Mouse (Mus musculus) midbrain, embryonic 12.5 days (tissue): ENCODE data around the gene Gipr. TPM values are rescaled to one million over a fixed set of nuclear protein-coding genes. Genes with fewer than 3 reads are reported as not detected.
A peak's percentile ranks its signal among the peaks of the same experiment; 100 is the strongest.

Source experiments
- ATAC-seq: fragments of 200-750 bp; cut with Nextera tagmentation; 2 replicates; pipeline ENCODE4 v1.8.0; 2017; ENCODE audit warnings: low read depth, moderate TSS enrichment, moderate library complexity; ENCODE audit not compliant: low FRiP score
- H3K27ac ChIP-seq: fragments of 300-500 bp; sonication (generic); replicated peaks from 2 replicates; pipeline ENCODE4 v1.5.1; 2016; ENCODE audit warnings: mild to moderate bottlenecking
- H3K27me3 ChIP-seq: fragments of 300-500 bp; sonication (generic); 2 replicates; pipeline ENCODE4 v1.6.1; 2016; ENCODE audit warnings: mild to moderate bottlenecking
- H3K36me3 ChIP-seq: fragments of 300-500 bp; sonication (generic); 2 replicates; pipeline ENCODE4 v1.6.1; 2016
- H3K4me1 ChIP-seq: fragments of 300-500 bp; sonication (generic); 2 replicates; pipeline ENCODE4 v1.6.1; 2016
- H3K4me2 ChIP-seq: fragments of 300-500 bp; sonication (generic); replicated peaks from 2 replicates; pipeline ENCODE4 v1.6.1; 2016; ENCODE audit warnings: mild to moderate bottlenecking, moderate library complexity
- H3K4me3 ChIP-seq: fragments of 300-500 bp; sonication (generic); 2 replicates; pipeline ENCODE4 v1.5.1; 2016; ENCODE audit warnings: mild to moderate bottlenecking
- H3K9ac ChIP-seq: fragments of 300-500 bp; sonication (generic); replicated peaks from 2 replicates; pipeline ENCODE4 v1.6.1; 2016; ENCODE audit warnings: mild to moderate bottlenecking, moderate library complexity
- H3K9me3 ChIP-seq: fragments of 300-500 bp; sonication (generic); 2 replicates; pipeline ENCODE4 v1.6.1; 2016; ENCODE audit warnings: mild to moderate bottlenecking
- WGBS: fragments of 180-500 bp; shearing (Covaris S2); methylation state at CpG from one replicate; pipeline ENCODE4 v1.1.7; 2016; 5-methylcytosine and 5-hydroxymethylcytosine counted together
- polyA plus RNA-seq: library from polyadenylated mRNA; unstranded; fragments of >200 nt; fragmentation: Nextera tagmentation; extraction: Ambion mirVana; gene quantifications from 2 replicates; pipeline ENCODE4 v1.2.1, GENCODE M21; 2016

The Gipr gene
- 2.1 and 3.4 TPM in 2 replicates for polyA plus RNA-seq

GRCm38 (mm10) chr7:19165656-19166423 is at the start of gene Gipr:
Gene Gipr (minus strand): TSS chr7:19166127.
- ATAC-seq: peak; percentile 47; the same call in 1 of the 2 replicates
- Histone ChIP-seq H3K9me3 (no peaks in the 10 kb centered on the region), H3K9ac (peak within 1 kb of the TSS; percentile 24; the same call in 1 of the 2 replicates), H3K4me3 (0 out of 2 replicates have a peak within 1 kb of the TSS, but pooled peaks have one; percentile 4), H3K36me3 (no peaks in the 10 kb centered on the region), H3K4me1 (peaks cover 20% of the 10 kb centered on the region), H3K27ac (no peak within 1 kb of the TSS; the same call in 1 of the 2 replicates), H3K4me2 (peak within 1 kb of the TSS; percentile 33), H3K27me3 (peaks cover 57% of the 10 kb centered on the region)
- 15% methylated on average over 14 of the region's 14 CpGs for WGBS

GRCm38 (mm10) chr7:19214940-19215339 is 49.0 kb upstream of the Gipr start:
- Histone ChIP-seq H3K27me3 (peaks cover 29% of the 10 kb centered on the region), H3K9me3 (0 out of 2 replicates have a peak, but pooled peaks cover 3% of the 10 kb centered on the region), H3K4me1 (peaks cover 12% of the 10 kb centered on the region), H3K36me3 (no peaks in the 10 kb centered on the region), H3K4me2 (no peak overlapping the region), H3K9ac (no peak overlapping the region), H3K27ac (no peak overlapping the region), H3K4me3 (no peak overlapping the region)
- ATAC-seq: no peak
- WGBS: 69% methylated on average over 9 of the region's 9 CpGs

- Histone ChIP-seq H3K36me3 (no peaks in the 10 kb centered on the region), H3K4me1 (peaks cover 12% of the 10 kb centered on the region), H3K27me3 (peaks cover 29% of the 10 kb centered on the region), H3K9me3 (0 out of 2 replicates have a peak, but pooled peaks cover 4% of the 10 kb centered on the region), H3K27ac (no peak overlapping the region), H3K4me2 (no peak overlapping the region), H3K4me3 (no peak overlapping the region), H3K9ac (no peak overlapping the region)
- WGBS: 78% methylated on average over 7 of the region's 7 CpGs
- no peak for ATAC-seq
These were observed 48.4 kb upstream of the Gipr start for GRCm38 (mm10) chr7:19214369-19214768.

GRCm38 (mm10) chr7:19213385-19213784 is 47.5 kb upstream of the Gipr start:
- Histone ChIP-seq H3K9ac (no peak overlapping the region), H3K4me2 (no peak overlapping the region), H3K36me3 (no peaks in the 10 kb centered on the region), H3K27ac (no peak overlapping the region), H3K4me1 (peaks cover 12% of the 10 kb centered on the region), H3K4me3 (no peak overlapping the region; the same call in 1 of the 2 replicates), H3K9me3 (0 out of 2 replicates have a peak, but pooled peaks cover 4% of the 10 kb centered on the region), H3K27me3 (peaks cover 29% of the 10 kb centered on the region)
- WGBS: 87% methylated on average over 2 of the region's 2 CpGs
- no peak for ATAC-seq

- Histone ChIP-seq H3K27me3 (peaks cover 29% of the 10 kb centered on the region), H3K4me1 (peaks cover 12% of the 10 kb centered on the region), H3K4me3 (peak within 1 kb of the TSS; percentile 45), H3K9me3 (0 out of 2 replicates have a peak, but pooled peaks cover 4% of the 10 kb centered on the region), H3K36me3 (no peaks in the 10 kb centered on the region), H3K9ac (peak within 1 kb of the TSS; percentile 44; the same call in 1 of the 2 replicates), H3K4me2 (peak within 1 kb of the TSS; percentile 72), H3K27ac (no peak within 1 kb of the TSS)
- 2% methylated on average over 25 of the region's 30 CpGs for WGBS
- ATAC-seq: peak; percentile 80; the same call in 1 of the 2 replicates
These were observed 46.2 kb upstream of the Gipr start, which contains the start of gene Gpr4 for GRCm38 (mm10) chr7:19211996-19212755. Gene Gpr4 (plus strand): TSS chr7:19212538.

- Histone ChIP-seq H3K9ac (no peak overlapping the region), H3K4me2 (no peak overlapping the region), H3K27me3 (peaks cover 29% of the 10 kb centered on the region), H3K4me1 (peaks cover 12% of the 10 kb centered on the region), H3K27ac (no peak overlapping the region), H3K9me3 (0 out of 2 replicates have a peak, but pooled peaks cover 4% of the 10 kb centered on the region), H3K36me3 (no peaks in the 10 kb centered on the region), H3K4me3 (no peak overlapping the region)
- WGBS: 57% methylated on average over 5 of the region's 5 CpGs
- ATAC-seq: no peak
These were observed 45.2 kb upstream of the Gipr start for GRCm38 (mm10) chr7:19211041-19211675.

- Histone ChIP-seq H3K9me3 (0 out of 2 replicates have a peak, but pooled peaks cover 4% of the 10 kb centered on the region), H3K36me3 (peaks cover 10% of the 10 kb centered on the region), H3K27ac (no peak overlapping the region), H3K27me3 (peaks cover 29% of the 10 kb centered on the region), H3K4me2 (no peak overlapping the region), H3K9ac (no peak overlapping the region), H3K4me3 (no peak overlapping the region), H3K4me1 (peaks cover 12% of the 10 kb centered on the region)
- 90% methylated on average over 5 of the region's 5 CpGs for WGBS
- no peak for ATAC-seq
These were observed 44.1 kb upstream of the Gipr start for GRCm38 (mm10) chr7:19210010-19210409.

GRCm38 (mm10) chr7:19209494-19209893 is 43.6 kb upstream of the Gipr start:
- WGBS: 77% methylated on average over 4 of the region's 4 CpGs
- no peak overlapping the region for H3K4me3 ChIP-seq
- peaks cover 15% of the 10 kb centered on the region for H3K36me3 ChIP-seq
- 0 out of 2 replicates have a peak, but pooled peaks cover 4% of the 10 kb centered on the region for H3K9me3 ChIP-seq
- H3K27ac ChIP-seq: no peak overlapping the region
- H3K4me1 ChIP-seq: peaks cover 12% of the 10 kb centered on the region
- H3K4me2 ChIP-seq: no peak overlapping the region
- H3K27me3 ChIP-seq: peaks cover 29% of the 10 kb centered on the region
- ATAC-seq: no peak
- H3K9ac ChIP-seq: no peak overlapping the region

GRCm38 (mm10) chr7:19208944-19209472 is 43.1 kb upstream of the Gipr start:
- H3K4me3 ChIP-seq: no peak overlapping the region
- H3K9ac ChIP-seq: no peak overlapping the region
- 0 out of 2 replicates have a peak, but pooled peaks cover 4% of the 10 kb centered on the region for H3K9me3 ChIP-seq
- H3K27ac ChIP-seq: no peak overlapping the region
- no peak overlapping the region for H3K4me2 ChIP-seq
- peaks cover 12% of the 10 kb centered on the region for H3K4me1 ChIP-seq
- H3K36me3 ChIP-seq: peaks cover 20% of the 10 kb centered on the region
- H3K27me3 ChIP-seq: peaks cover 25% of the 10 kb centered on the region
- no peak for ATAC-seq
- 52% methylated on average over 7 of the region's 7 CpGs for WGBS

GRCm38 (mm10) chr7:19208201-19208910 is 42.4 kb upstream of the Gipr start:
- ATAC-seq: no peak
- H3K4me3 ChIP-seq: no peak overlapping the region
- WGBS: 83% methylated on average over 13 of the region's 13 CpGs
- H3K9ac ChIP-seq: no peak overlapping the region
- no peak overlapping the region for H3K27ac ChIP-seq
- peaks cover 12% of the 10 kb centered on the region for H3K4me1 ChIP-seq
- 0 out of 2 replicates have a peak, but pooled peaks cover 4% of the 10 kb centered on the region for H3K9me3 ChIP-seq
- H3K27me3 ChIP-seq: peaks cover 18% of the 10 kb centered on the region
- peaks cover 24% of the 10 kb centered on the region for H3K36me3 ChIP-seq
- no peak overlapping the region for H3K4me2 ChIP-seq
